Mouse (Mus musculus): ENCODE data around the gene Erbb2. TPM values are rescaled to one million over a fixed set of nuclear protein-coding genes. Genes with fewer than 3 reads are reported as not detected.

Gene Erbb2
- polyA plus RNA-seq, 1 experiment from 2014 or later = 41.4 TPM

DNA sequence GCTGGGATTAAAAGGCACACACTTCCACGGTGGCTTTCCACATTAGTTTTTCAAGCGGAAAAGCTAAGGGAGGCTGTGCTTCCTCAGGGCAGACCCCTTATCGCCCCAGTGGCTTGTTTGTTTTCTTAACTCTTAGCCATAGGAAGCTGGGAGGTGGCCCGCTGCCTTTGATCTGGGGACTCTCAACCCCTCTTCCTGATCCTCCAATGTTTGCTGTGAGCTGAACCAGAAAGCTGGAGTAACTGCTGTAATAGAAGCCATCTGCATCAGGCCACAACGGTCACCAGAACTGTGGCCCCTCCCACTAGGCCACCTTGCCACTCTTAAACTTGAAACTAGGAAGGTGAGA lies 33.9 kb downstream of the Erbb2 start, which contains the start of gene Grb7:
Grb7 (plus strand) TSS at position 182 of the 349 bp plus-strand sequence.
- H3K27me3 ChIP-seq (ENCODE audit: control insufficient read depth, insufficient read depth, low read depth, low read length) = peaks cover 8% of the 10 kb centered on the region
- no peaks in the 10 kb centered on the region for H3K9me3 ChIP-seq (ENCODE audit: control insufficient read depth, low read length)
- 0% methylated on average over 5 of the region's 5 CpGs for WGBS
- ATAC-seq (ENCODE audit: low read depth) = 0 out of 2 replicates have a peak, but pooled peaks have one; percentile 10
- H3K4me3 ChIP-seq (ENCODE audit: low read length) = peak within 1 kb of the TSS; percentile 48
- peak within 1 kb of the TSS; percentile 63 for H3K9ac ChIP-seq (ENCODE audit: low read length)
- peak within 1 kb of the TSS; percentile 54 for H3K4me2 ChIP-seq (ENCODE audit: low read depth, low read length)
- H3K4me1 ChIP-seq (replicated peaks; ENCODE audit: control insufficient read depth, insufficient read depth, low read length) = peaks cover 12% of the 10 kb centered on the region
- peak within 1 kb of the TSS; percentile 86 for H3K27ac ChIP-seq (ENCODE audit: low read length)
- H3K36me3 ChIP-seq (ENCODE audit: control insufficient read depth, insufficient read depth, low read length) = no peaks in the 10 kb centered on the region

DNA sequence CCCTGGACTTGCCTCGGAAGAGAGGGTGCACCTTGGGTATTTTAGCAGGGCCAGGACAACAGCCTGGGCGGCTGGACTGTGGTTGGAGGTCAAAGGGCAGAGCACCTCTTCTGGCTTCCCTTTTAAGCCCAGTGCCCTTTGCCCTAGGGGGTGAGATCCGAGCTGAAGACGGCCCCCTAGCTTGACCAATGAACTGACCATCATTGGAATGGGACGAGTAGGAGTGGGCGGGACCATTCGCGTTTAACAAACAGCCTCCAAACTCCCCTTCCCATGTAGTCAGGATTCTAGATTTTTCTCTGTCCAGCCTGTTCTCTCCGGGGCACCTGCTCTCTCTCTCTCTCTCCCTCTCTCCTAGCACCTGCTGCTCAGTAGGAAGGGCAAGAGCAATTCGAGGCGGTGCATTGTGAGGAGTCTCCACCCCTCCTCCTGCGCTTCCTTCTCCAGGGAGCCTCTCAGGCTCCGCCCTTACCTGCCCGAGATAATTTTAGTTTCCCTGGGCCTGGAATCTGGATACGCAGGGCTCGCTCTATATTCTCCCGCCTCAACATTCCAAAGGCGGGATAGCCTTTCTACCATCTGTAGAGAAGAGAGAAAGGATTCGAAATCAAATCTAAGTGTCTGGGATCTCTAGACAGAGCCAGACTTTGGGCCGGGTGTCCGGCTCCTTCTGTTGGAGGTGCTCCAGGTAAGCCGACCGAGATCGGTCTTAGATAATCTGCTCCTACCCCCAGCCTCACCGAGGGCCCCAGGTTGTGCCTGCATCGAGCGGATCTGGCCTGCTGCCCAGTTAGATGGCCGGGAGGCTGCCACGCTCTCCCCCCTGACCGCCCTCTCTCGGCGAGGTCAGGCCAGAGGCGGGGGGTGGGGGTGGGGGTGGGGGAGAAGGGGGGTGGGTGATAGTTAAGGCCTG lies 34.5 kb downstream of the Erbb2 start:
- H3K27me3 ChIP-seq (ENCODE audit: control insufficient read depth, insufficient read depth, low read depth, low read length) = peaks cover 8% of the 10 kb centered on the region
- peak overlapping the region; percentile 48 for H3K4me3 ChIP-seq (ENCODE audit: low read length)
- WGBS = 2% methylated on average over 32 of the region's 33 CpGs
- H3K4me2 ChIP-seq (ENCODE audit: low read depth, low read length) = peak overlapping the region; percentile 54
- peak overlapping the region; percentile 86 for H3K27ac ChIP-seq (ENCODE audit: low read length)
- ATAC-seq (ENCODE audit: low read depth) = peak; percentile 87
- H3K4me1 ChIP-seq (replicated peaks; ENCODE audit: control insufficient read depth, insufficient read depth, low read length) = peaks cover 12% of the 10 kb centered on the region
- peak overlapping the region; percentile 63 for H3K9ac ChIP-seq (ENCODE audit: low read length)
- no peaks in the 10 kb centered on the region for H3K36me3 ChIP-seq (ENCODE audit: control insufficient read depth, insufficient read depth, low read length)
- no peaks in the 10 kb centered on the region for H3K9me3 ChIP-seq (ENCODE audit: control insufficient read depth, low read length)

DNA sequence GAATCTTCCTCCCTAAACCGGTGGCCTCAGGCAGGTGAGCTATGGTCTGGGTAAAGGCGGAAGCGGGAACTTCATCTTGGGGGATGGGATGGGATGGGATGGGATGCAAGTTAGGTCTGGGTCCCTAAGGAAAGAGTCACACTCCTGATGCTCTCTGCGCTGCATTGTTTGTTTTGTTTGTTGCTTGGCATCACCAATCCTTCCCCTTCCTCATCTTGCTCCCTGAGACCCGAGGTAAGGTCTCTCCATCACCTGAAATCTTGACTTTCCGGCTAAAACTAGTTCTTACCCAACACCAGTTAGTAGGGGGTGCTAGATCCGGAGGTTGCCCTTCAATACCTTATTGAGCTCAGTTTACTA lies 35.2 kb downstream of the Erbb2 start:
- Histone ChIP-seq H3K9ac (ENCODE audit: low read length) (peak overlapping the region; percentile 63), H3K27ac (ENCODE audit: low read length) (peak overlapping the region; percentile 86)
- 8% methylated on average over 7 of the region's 7 CpGs for WGBS

DNA sequence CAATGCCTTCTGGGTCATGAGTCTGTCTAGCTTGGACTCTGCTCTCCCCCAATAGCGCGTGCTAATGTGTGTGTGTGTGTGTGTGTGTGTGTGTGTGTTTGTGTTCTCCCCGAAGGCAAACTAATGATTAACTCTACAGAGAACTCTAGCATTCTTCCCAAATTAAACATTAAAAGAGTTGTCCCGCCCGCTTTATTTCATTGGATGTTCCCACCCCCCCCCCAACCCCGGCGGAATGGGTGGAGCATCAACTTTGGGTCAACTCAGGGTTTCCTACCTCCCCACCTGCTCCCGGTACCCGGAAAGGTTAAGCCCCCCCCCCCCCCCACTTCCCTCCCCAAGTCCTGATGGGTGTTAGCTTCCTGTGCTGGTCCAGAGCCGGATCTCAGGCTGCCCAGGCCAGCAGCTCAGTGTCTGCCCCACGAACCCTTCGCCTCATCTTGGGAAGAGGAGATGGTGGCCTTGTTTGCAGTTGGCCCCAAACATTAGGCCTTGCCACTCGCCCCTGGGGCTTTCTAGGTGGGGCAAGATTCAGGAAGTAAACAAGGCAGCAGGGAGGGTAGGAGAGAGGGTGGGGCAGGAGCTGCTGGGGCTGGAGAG lies 36.0 kb downstream of the Erbb2 start:
- Histone ChIP-seq H3K4me1 (replicated peaks; ENCODE audit: control insufficient read depth, insufficient read depth, low read length) (peaks cover 12% of the 10 kb centered on the region), H3K36me3 (ENCODE audit: control insufficient read depth, insufficient read depth, low read length) (0 out of 2 replicates have a peak, but pooled peaks cover 2% of the 10 kb centered on the region), H3K9ac (ENCODE audit: low read length) (peak overlapping the region; percentile 63), H3K9me3 (ENCODE audit: control insufficient read depth, low read length) (no peaks in the 10 kb centered on the region), H3K4me3 (ENCODE audit: low read length) (peak overlapping the region; percentile 48), H3K27ac (ENCODE audit: low read length) (peak overlapping the region; percentile 86), H3K27me3 (ENCODE audit: control insufficient read depth, insufficient read depth, low read depth, low read length) (peaks cover 8% of the 10 kb centered on the region), H3K4me2 (ENCODE audit: low read depth, low read length) (peak overlapping the region; percentile 54)
- peak; percentile 48; the same call in 1 of the 2 replicates for ATAC-seq (ENCODE audit: low read depth)
- WGBS = 25% methylated on average over 13 of the region's 13 CpGs

More for the DNA sequence above, 35.2 kb downstream of the Erbb2 start:
- Histone ChIP-seq H3K9me3 (ENCODE audit: control insufficient read depth, low read length) (no peaks in the 10 kb centered on the region), H3K36me3 (ENCODE audit: control insufficient read depth, insufficient read depth, low read length) (no peaks in the 10 kb centered on the region), H3K27me3 (ENCODE audit: control insufficient read depth, insufficient read depth, low read depth, low read length) (peaks cover 8% of the 10 kb centered on the region), H3K4me2 (ENCODE audit: low read depth, low read length) (peak overlapping the region; percentile 54), H3K4me1 (replicated peaks; ENCODE audit: control insufficient read depth, insufficient read depth, low read length) (peaks cover 12% of the 10 kb centered on the region), H3K4me3 (ENCODE audit: low read length) (peak overlapping the region; percentile 48)
- ATAC-seq (ENCODE audit: low read depth) = no peak

- Histone ChIP-seq H3K27me3 (ENCODE audit: control insufficient read depth, insufficient read depth, low read depth, low read length) (peaks cover 8% of the 10 kb centered on the region), H3K36me3 (ENCODE audit: control insufficient read depth, insufficient read depth, low read length) (peaks cover 2% of the 10 kb centered on the region; the same call in 1 of the 2 replicates), H3K9ac (ENCODE audit: low read length) (0 out of 2 replicates have a peak overlapping the region, but pooled peaks have one; percentile 29), H3K4me3 (ENCODE audit: low read length) (0 out of 2 replicates have a peak overlapping the region, but pooled peaks have one; percentile 2), H3K27ac (ENCODE audit: low read length) (no peak overlapping the region), H3K4me2 (ENCODE audit: low read depth, low read length) (peak overlapping the region; percentile 54), H3K4me1 (replicated peaks; ENCODE audit: control insufficient read depth, insufficient read depth, low read length) (peaks cover 12% of the 10 kb centered on the region), H3K9me3 (ENCODE audit: control insufficient read depth, low read length) (no peaks in the 10 kb centered on the region)
- no peak for ATAC-seq (ENCODE audit: low read depth)
- 70% methylated on average over 3 of the region's 3 CpGs for WGBS
Measured at GRCm38 (mm10) chr11:98449419-98449818, 37.1 kb downstream of the Erbb2 start.

- no peak overlapping the region for H3K27ac ChIP-seq (ENCODE audit: low read length)
- no peak overlapping the region for H3K4me2 ChIP-seq (ENCODE audit: low read depth, low read length)
Measured at GRCm38 (mm10) chr11:98449921-98450771, 37.9 kb downstream of the Erbb2 start.

GRCm38 (mm10) chr11:98455484-98455883 lies 43.2 kb downstream of the Erbb2 start:
- Histone ChIP-seq H3K27ac (ENCODE audit: low read length) (no peak overlapping the region), H3K9me3 (ENCODE audit: control insufficient read depth, low read length) (no peaks in the 10 kb centered on the region), H3K9ac (ENCODE audit: low read length) (no peak overlapping the region), H3K4me2 (ENCODE audit: low read depth, low read length) (no peak overlapping the region), H3K27me3 (ENCODE audit: control insufficient read depth, insufficient read depth, low read depth, low read length) (peaks cover 23% of the 10 kb centered on the region), H3K4me3 (ENCODE audit: low read length) (no peak overlapping the region), H3K4me1 (replicated peaks; ENCODE audit: control insufficient read depth, insufficient read depth, low read length) (peaks cover 7% of the 10 kb centered on the region), H3K36me3 (ENCODE audit: control insufficient read depth, insufficient read depth, low read length) (peaks cover 6% of the 10 kb centered on the region)
- WGBS = 74% methylated on average over 4 of the region's 4 CpGs
- no peak for ATAC-seq (ENCODE audit: low read depth)

More at GRCm38 (mm10) chr11:98449921-98450771, 37.9 kb downstream of the Erbb2 start:
- Histone ChIP-seq H3K4me3 (ENCODE audit: low read length) (no peak overlapping the region), H3K9ac (ENCODE audit: low read length) (0 out of 2 replicates have a peak overlapping the region, but pooled peaks have one; percentile 29), H3K36me3 (ENCODE audit: control insufficient read depth, insufficient read depth, low read length) (peaks cover 3% of the 10 kb centered on the region), H3K27me3 (ENCODE audit: control insufficient read depth, insufficient read depth, low read depth, low read length) (peaks cover 8% of the 10 kb centered on the region), H3K9me3 (ENCODE audit: control insufficient read depth, low read length) (no peaks in the 10 kb centered on the region), H3K4me1 (replicated peaks; ENCODE audit: control insufficient read depth, insufficient read depth, low read length) (peaks cover 12% of the 10 kb centered on the region)
- ATAC-seq (ENCODE audit: low read depth) = no peak
- WGBS = 49% methylated on average over 20 of the region's 20 CpGs

- H3K27ac ChIP-seq (ENCODE audit: low read length) = no peak overlapping the region
- ATAC-seq (ENCODE audit: low read depth) = no peak
- H3K9ac ChIP-seq (ENCODE audit: low read length) = no peak overlapping the region
Measured at GRCm38 (mm10) chr11:98456545-98456944, 44.3 kb downstream of the Erbb2 start.

More at GRCm38 (mm10) chr11:98456545-98456944, 44.3 kb downstream of the Erbb2 start:
- 54% methylated on average over 5 of the region's 5 CpGs for WGBS
- Histone ChIP-seq H3K4me1 (replicated peaks; ENCODE audit: control insufficient read depth, insufficient read depth, low read length) (peaks cover 6% of the 10 kb centered on the region; the same call in 1 of the 2 replicates), H3K4me2 (ENCODE audit: low read depth, low read length) (no peak overlapping the region), H3K36me3 (ENCODE audit: control insufficient read depth, insufficient read depth, low read length) (peaks cover 6% of the 10 kb centered on the region), H3K27me3 (ENCODE audit: control insufficient read depth, insufficient read depth, low read depth, low read length) (peaks cover 23% of the 10 kb centered on the region), H3K9me3 (ENCODE audit: control insufficient read depth, low read length) (no peaks in the 10 kb centered on the region), H3K4me3 (ENCODE audit: low read length) (no peak overlapping the region)

Measured in lung, embryonic 16.5 days (tissue).